Mouse (Mus musculus) CD4-positive, CD25-positive, alpha-beta regulatory T cell (primary cell): ENCODE data around the gene 4930522H14Rik. TPM values are rescaled to one million over a fixed set of nuclear protein-coding genes. Genes with fewer than 3 reads are reported as not detected.

Experiments
- polyA plus RNA-seq: library from polyadenylated mRNA; unstranded; fragments of 100-300 nt; shearing (Covaris generic); gene quantifications from one replicate; pipeline ENCODE4 v1.2.1, GENCODE M21; 2017

The 4930522H14Rik gene
- not detected for polyA plus RNA-seq

GRCm38 (mm10) chr4:109531111-109531510 lies at the start of gene 4930522H14Rik:
TSS of gene 4930522H14Rik (minus strand) at chr4:109531297.

GRCm38 (mm10) chr4:109484621-109485020 lies 46.5 kb downstream of the 4930522H14Rik start, which contains the start of gene Rnf11:
TSS of gene Rnf11 (minus strand) at chr4:109484728.

Other genes starting within 250 kb of the 4930522H14Rik start
- gene Ttc39a, start 124.7 kb downstream of the 4930522H14Rik start, polyA plus RNA-seq = 0.17 TPM
- 45.1 TPM for gene Rnf11, start 46.6 kb downstream of the 4930522H14Rik start, polyA plus RNA-seq
- gene Cdkn2c, start 135.9 kb upstream of the 4930522H14Rik start, polyA plus RNA-seq = 10.3 TPM
- 44.4 TPM for gene Faf1, start 145.3 kb upstream of the 4930522H14Rik start, polyA plus RNA-seq